Mouse (Mus musculus) ZHBTc4 (cell line): Measurements from ENCODE around the gene Gm4869.

Experiments
- DNase-seq: peaks from one replicate; pipeline ENCODE4 v3.0.0-alpha.2; 2011; ENCODE audit warnings: low read depth, low spot score

Gene Gm4869

GRCm38 (mm10) chr5:140521196-140521595 lies 75.8 kb downstream of the Gm4869 start:
- no peak for DNase-seq

GRCm38 (mm10) chr5:140526754-140527153 lies 81.3 kb downstream of the Gm4869 start:
- no peak for DNase-seq

GRCm38 (mm10) chr5:140538111-140538683 lies 92.8 kb downstream of the Gm4869 start:
- DNase-seq, result no peak

- DNase-seq, result peak; percentile 88
These were observed 94.7 kb downstream of the Gm4869 start for GRCm38 (mm10) chr5:140540106-140540505.

GRCm38 (mm10) chr5:140542811-140543575 lies 97.5 kb downstream of the Gm4869 start:
- no peak for DNase-seq
